Mouse (Mus musculus) retina, adult 2 months (tissue): ENCODE results near the gene Micu2.

Experiments used
- DNase-seq: peaks from one replicate; pipeline ENCODE4 v3.0.0-alpha.2; 2012; ENCODE audit warnings: low read depth, low spot score

The Micu2 gene

DNA sequence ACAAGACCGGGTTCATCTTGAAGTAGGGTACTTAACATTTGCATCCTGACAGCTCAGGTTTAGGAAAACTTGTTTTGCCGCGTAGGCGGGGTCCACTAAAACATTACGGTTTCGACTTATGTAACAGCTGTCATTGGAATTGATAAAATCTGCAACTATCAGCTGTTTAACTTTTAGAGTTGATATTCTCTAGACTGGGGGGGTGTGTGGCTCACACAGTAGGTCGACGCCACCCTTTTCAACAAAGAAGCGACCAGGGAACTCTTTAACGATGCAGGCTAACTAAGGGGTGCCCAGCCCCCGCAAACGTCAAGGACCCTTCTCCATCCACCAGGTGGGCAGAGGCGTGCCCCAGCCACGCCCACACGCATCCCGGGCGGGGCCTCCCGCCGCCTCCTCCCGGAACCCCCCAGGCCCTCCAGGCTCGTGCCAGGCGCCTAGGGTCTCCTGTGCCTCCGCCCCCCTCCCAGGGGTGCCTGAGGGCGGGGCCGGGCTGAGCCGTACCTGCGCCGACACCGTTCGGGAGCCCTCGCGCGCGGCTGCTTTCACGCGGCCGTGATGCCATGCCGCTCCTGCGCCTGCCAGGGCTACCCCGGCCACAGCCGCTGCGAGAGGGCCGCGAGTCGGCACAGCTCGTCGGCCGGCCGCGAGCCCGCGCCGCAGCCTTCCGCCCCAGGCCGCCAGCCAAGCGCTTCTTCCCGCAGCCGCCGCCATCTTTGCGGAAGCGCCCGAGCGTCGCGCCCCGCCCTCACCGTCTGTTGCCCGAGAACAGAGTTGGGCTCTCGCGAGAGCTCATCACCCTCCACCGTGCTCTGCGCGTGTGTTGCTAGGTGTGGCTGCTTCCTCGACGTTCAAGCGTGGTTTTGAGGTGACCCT is at the start of gene Micu2:
TSS of gene Micu2 (minus strand) at position 737 of the 876 bp plus-strand sequence.
- peak; percentile 75 for DNase-seq

GRCm38 (mm10) chr14:58046639-58047284 is 47.7 kb upstream of the Micu2 start:
- DNase-seq = no peak

GRCm38 (mm10) chr14:58036174-58036573 is 37.1 kb upstream of the Micu2 start:
- no peak for DNase-seq

- no peak for DNase-seq
Measured at GRCm38 (mm10) chr14:58034567-58034966, 35.5 kb upstream of the Micu2 start.

GRCm38 (mm10) chr14:58018869-58019268 is 19.8 kb upstream of the Micu2 start:
- DNase-seq = no peak

DNA sequence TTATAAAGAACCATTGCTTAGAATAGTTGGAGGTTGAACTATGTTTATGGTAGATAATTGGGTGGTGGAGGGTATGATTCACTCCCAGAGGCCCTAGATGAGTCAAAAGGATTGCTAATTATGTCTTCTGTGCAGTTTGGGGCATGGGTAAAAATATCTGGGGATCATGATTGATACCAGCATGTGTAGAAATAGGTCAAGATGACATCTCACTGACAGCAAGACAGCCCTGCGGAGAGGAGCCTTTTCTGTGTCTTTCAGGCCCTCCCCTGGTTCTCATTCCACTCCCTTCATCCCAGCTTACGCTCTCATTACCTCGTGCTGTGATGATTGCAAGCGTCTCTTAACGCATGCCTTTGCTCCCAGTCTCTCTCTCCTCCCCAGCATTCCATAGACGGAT is 4.8 kb upstream of the Micu2 start:
- no peak for DNase-seq

DNA sequence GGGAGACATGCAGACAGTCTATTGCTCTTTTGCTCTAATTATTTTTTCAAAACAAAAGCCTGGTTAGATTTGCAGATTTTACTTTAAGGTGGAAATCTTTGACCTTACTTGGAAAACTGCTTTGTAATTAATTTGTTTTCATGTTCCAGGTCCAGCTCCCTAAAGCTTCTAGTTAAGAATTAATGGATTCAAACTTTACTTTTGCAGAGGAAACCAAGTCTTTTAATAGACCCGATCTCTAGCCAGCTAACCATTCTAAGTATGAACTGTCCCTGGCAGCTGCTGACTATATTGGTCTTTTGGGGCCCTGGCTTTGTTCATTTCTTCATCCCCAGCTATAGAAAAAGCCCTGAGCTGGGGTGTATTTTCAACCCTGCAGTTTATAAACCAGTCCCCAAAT is 3.1 kb upstream of the Micu2 start:
- no peak for DNase-seq

- no peak for DNase-seq
Measured at GRCm38 (mm10) chr14:57999402-57999734, 306 bp upstream of the Micu2 start.

GRCm38 (mm10) chr14:57997431-57997830 is 1.6 kb downstream of the Micu2 start:
- DNase-seq = no peak

GRCm38 (mm10) chr14:57996210-57996609 is 2.9 kb downstream of the Micu2 start:
- DNase-seq = no peak

DNA sequence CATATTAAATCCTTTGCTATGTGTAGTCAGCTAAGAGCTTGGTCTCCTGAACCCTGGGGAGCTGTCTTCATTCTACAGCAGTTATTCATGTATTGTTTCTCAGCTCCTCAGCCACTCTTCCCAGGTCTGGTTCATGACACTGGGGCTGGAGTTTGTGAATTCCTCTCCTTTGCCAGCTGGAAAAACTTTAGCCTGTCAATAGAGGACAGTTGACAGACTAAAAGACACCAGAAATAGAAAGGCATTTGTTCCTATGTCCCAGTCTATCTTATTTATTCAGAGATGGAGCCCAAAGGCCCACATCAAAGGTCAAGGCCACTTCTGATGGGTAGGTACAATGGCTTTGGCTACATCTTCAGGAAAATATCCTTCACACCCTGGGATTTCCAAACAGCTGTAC is 7.3 kb downstream of the Micu2 start:
- no peak for DNase-seq

GRCm38 (mm10) chr14:57989162-57989561 is 9.9 kb downstream of the Micu2 start:
- DNase-seq = no peak

- no peak for DNase-seq
Measured at GRCm38 (mm10) chr14:57985780-57986179, 13.3 kb downstream of the Micu2 start.

- no peak for DNase-seq
Measured at GRCm38 (mm10) chr14:57982450-57982849, 16.6 kb downstream of the Micu2 start.

DNA sequence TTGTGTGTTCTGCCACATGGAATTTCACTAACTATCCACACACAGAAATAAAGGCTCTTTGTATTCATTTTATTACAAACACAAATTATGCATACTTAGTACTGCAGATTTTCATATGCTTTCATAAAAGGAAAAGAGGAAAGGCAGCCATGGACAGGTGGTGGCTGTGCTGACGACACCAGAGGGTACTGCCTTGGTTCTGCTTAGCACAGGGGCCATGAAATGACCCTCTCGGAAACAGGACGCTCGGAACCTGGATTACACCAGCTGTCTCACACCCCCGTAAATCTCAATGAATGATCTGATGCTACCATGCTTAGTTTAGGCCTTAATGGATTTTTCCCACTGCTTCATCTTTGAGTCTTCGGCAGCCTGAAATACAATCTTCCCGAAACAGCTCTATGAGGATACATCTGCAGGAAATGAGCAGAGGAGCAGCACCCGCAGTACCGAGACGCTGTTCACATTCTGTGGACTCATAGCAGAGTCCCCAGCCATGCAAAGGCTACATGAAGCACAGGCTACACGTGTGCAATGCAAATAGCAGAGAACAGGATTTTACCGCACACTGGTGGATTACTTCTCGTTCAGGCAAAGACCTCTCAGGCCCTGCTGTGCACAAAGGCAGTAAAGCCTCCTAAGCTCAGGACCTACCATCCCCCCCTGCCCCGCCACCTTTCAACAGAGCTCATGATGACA is 17.2 kb downstream of the Micu2 start:
- DNase-seq = peak; percentile 30

DNA sequence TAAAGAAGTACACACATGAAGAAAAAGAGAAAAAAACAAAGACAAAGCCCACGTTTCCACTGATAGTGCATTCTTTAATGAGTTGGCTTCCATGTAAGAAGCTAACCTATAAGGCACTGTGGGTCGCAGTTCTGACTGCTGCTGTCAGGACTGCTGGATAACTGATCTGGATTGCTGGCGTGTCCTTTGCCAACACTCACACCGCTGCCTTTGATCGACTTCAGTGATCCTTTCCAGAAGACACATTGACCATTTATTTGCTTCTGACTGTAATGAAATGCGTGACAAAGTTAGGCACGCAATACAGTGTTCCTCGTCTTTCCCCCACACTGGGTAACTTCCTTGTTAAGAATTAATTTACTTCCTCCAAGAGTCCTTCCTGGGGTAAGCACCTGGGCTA is 18.3 kb downstream of the Micu2 start:
- no peak for DNase-seq

DNA sequence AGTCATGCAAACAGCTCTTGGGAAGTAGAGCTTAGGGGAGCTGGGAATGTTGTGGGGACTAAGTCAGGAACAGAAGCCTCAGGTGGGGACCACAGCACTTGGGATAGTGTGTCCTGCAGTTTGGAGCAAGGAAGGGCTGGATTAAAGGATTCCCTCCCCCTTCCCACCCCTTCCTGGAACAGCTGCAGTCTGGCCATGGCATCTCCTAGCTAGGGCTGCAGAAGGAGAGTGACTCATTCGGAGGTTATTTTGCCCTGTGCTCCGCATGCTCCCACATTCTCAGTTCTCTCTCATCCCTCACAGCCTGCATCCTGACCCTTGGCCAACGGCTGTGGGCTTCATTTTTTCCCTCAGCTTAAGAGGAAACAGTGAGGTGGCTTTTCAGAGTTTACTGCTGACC is 18.9 kb downstream of the Micu2 start:
- DNase-seq = no peak

DNA sequence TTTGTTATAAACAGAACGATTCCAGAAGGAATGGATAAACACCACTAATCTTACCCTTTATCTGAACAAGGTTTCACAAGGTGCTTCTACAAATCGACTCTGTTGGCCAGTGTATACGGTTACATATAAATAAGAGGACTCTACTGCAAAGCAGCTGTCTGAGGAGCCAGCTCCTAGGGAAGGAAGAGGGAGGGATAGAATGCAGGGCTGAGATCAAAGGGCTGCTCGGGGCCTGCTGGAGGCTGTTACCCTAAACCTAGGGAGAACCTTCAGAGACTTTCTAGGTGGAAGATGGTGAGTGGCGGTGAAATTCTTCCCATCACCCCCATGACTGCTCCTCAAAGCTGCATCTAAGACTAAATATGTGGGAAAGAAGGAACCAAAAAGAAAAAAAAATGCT is 20.9 kb downstream of the Micu2 start:
- no peak for DNase-seq

GRCm38 (mm10) chr14:57975656-57976055 is 23.4 kb downstream of the Micu2 start:
- DNase-seq = no peak

- DNase-seq = no peak
Measured at GRCm38 (mm10) chr14:57971986-57972525, 27.0 kb downstream of the Micu2 start.

DNA sequence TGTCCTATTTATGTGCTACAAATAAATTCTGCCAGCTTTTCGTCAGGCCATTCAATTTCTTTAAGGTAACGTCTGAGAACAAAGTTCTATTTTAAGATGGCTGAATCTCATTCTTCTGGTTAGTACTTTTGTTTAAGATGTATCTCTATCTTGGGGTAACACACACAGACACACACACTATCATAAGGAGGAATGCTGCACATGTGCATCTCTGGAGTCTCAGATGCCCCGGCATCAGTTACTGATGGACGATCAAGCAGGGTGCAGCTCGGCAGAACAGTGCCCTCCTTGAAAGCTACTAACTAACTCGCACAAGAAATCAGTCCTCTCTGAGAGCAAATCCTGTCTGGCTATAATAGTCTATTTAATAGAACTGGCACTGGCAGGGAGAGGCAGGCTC is 30.2 kb downstream of the Micu2 start:
- DNase-seq = no peak

DNA sequence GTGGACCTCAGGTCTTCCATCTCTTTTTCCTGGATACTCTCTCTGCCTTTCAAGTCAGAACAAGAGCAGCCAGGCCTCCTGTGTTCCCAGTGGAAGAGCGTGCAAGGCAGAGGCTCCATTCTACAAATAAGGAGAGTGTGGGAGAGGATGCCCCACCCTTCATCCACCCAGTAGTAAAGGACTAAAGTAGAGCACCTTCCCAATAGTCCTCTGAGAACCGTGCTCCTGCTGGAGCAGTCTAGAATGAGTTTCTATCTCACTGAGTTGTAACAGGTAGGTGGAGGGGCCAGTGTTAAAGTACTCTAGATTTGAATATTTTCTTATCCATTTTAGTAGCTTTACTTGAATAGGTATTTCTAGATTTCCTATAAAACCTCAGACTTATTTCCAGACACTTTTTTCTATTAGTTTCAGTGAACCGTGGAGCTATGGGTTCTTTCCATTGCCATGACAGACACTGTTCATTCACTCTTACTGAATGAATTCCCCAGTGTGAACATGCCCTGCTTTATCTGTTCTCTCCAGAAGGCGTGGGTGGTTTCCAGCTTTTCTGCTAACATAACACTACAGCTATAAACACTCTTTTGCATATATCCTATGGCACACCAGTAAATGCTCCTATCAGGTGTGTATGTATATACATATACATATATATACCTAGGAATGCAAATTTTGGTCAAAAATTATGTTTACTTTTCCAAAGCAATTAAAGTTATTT is 31.8 kb downstream of the Micu2 start:
- no peak for DNase-seq
